ENCODE assay signal across 9 mouse cellular contexts in genomic region chr11:69244911-69245310, GRCm38 (mm10). TPM values are rescaled to one million over a fixed set of nuclear protein-coding genes. Genes with fewer than 3 reads are reported as not detected.
A peak's percentile ranks its signal among the peaks of the same experiment; 100 is the strongest.
DNase-seq lines count a peak whose midpoint lies in the region; ATAC-seq and TF ChIP-seq lines count a peak whose summit lies in the region.
"Had no signal": no experiment of that assay in that cellular context is flagged by ENCODE, and none has a peak within 500 bp of the region (broad histone marks: within the 10 kb centered on the region; RNA-seq: fewer than 3 reads in every experiment).

No protein-coding gene starts in this region.

- intact Hi-C loops in left cerebral cortex, postnatal 4 days (cut with DNase I): loop anchor here (2.0 kb wide), 1 partner anchor 52 kb away; no protein-coding TSS in a partner anchor

- H3ac ChIP-seq in C2C12 (ENCODE audit: control insufficient read depth, insufficient read length, low read depth): no peak overlapping the region

- H3K79me2 ChIP-seq in C2C12 (ENCODE audit: control insufficient read depth, insufficient read depth) (no peaks in the 10 kb centered on the region), MEL (ENCODE audit: control insufficient read depth, insufficient read depth, low read length, poor library complexity) (no peaks in the 10 kb centered on the region)

- H3K79me3 ChIP-seq in C2C12 (ENCODE audit: low read depth): no peaks in the 10 kb centered on the region

- no peaks in the 10 kb centered on the region for H3K27me3 ChIP-seq in kidney, adult 2 months (replicated peaks; ENCODE audit: control insufficient read depth, insufficient read depth, low read length)
- H3K27me3 ChIP-seq in kidney, embryonic 15.5 days: peaks cover 5% of the 10 kb centered on the region; the same call in 1 of the 2 replicates
- H3K27me3 ChIP-seq in C2C12 (ENCODE audit: control insufficient read depth, insufficient read depth, insufficient read length) (no peaks in the 10 kb centered on the region), MEL (ENCODE audit: control insufficient read depth in 1 of 2, insufficient read depth in 2 of 2, low read length in 2 of 2) (peaks cover 10 to 13% of the 10 kb centered on the region in 2 experiments)
- H3K27me3 ChIP-seq in embryonic facial prominence, embryonic 10.5 days (replicated peaks; ENCODE audit: low read depth, poor library complexity, severe bottlenecking): peaks cover 11% of the 10 kb centered on the region; the same call in 1 of the 2 replicates

- no peak for TF ChIP-seq EP300 in MEL (IDR thresholded peaks at IDR 0.05; ENCODE audit: low read depth in 1 of 2, low read length in 2 of 2)

- peak; percentile 55 for TF ChIP-seq CTCF in kidney, adult 2 months (conservative IDR thresholded peaks at IDR 0.05; ENCODE audit: insufficient read depth, insufficient read length, low read depth, low read length)
- TF ChIP-seq CTCF in C2C12 (IDR thresholded peaks at IDR 0.05; ENCODE audit: control insufficient read depth, insufficient read depth, insufficient read length) (peak; percentile 6), MEL (IDR thresholded peaks at IDR 0.05 in 2 of 3, conservative IDR thresholded peaks at IDR 0.05 in 1 of 3; ENCODE audit: control insufficient read depth in 1 of 3, insufficient read depth in 1 of 3, low read depth in 2 of 3, low read length in 3 of 3, poor library complexity in 1 of 3, severe bottlenecking in 1 of 3) (peak; percentile 41 to 83 (median 56))

- DNase-seq in kidney, adult 2 months: peak; percentile 59
- peak; percentile 54 for DNase-seq in MEL (ENCODE audit: low read depth, low spot score)
- DNase-seq in embryonic facial prominence, embryonic 10.5 days (ENCODE audit: low spot score): peak; percentile 41
- peak; percentile 49 for DNase-seq in left cerebral cortex, postnatal 4 days
- no peak for DNase-seq in T-cell, adult 2 months (ENCODE audit: low spot score)
- DNase-seq: liver, embryonic 13.5 days had no signal

- WGBS in kidney, adult 2 months: 10% methylated on average over 2 of the region's 2 CpGs
- WGBS in kidney, embryonic 15.5 days: 17% methylated on average over 2 of the region's 2 CpGs
- WGBS in embryonic facial prominence, embryonic 10.5 days: 27% methylated on average over 2 of the region's 2 CpGs

- no peaks in the 10 kb centered on the region for H3K4me1 ChIP-seq in kidney, adult 2 months (ENCODE audit: control insufficient read depth, insufficient read depth, low read length)
- H3K4me1 ChIP-seq in kidney, embryonic 15.5 days: peaks cover 12% of the 10 kb centered on the region
- H3K4me1 ChIP-seq in MEL (ENCODE audit: control insufficient read depth in 1 of 2, insufficient read depth in 2 of 2, low read length in 2 of 2): peaks cover 2 to 4% of the 10 kb centered on the region in 2 experiments; a peak in 3 of 4 replicates
- no peaks in the 10 kb centered on the region for H3K4me1 ChIP-seq in embryonic facial prominence, embryonic 10.5 days
- H3K4me1 ChIP-seq: liver, embryonic 13.5 days had no signal

- H3K4me3 ChIP-seq in kidney, adult 2 months (ENCODE audit: insufficient read depth, low read depth, low read length): no peak overlapping the region
- H3K4me3 ChIP-seq in kidney, embryonic 15.5 days (replicated peaks): no peak overlapping the region
- H3K4me3 ChIP-seq in C2C12 (ENCODE audit: insufficient read depth, poor library complexity, severe bottlenecking) (no peak overlapping the region), MEL (ENCODE audit: control insufficient read depth in 1 of 2, insufficient read depth in 1 of 2, low read depth in 2 of 2, low read length in 2 of 2) (peak overlapping the region in 1 of 2 experiments; percentile 29; a peak in 3 of 4 replicates)
- H3K4me3 ChIP-seq in embryonic facial prominence, embryonic 10.5 days: no peak overlapping the region
- H3K4me3 ChIP-seq: liver, embryonic 13.5 days had no signal

- TF ChIP-seq RAD21 in MEL (IDR thresholded peaks at IDR 0.05; ENCODE audit: low read depth, low read length): peak; percentile 86

- H3K27ac ChIP-seq in kidney, adult 2 months (ENCODE audit: insufficient read depth, low read depth, low read length): no peak overlapping the region
- no peak overlapping the region for H3K27ac ChIP-seq in kidney, embryonic 15.5 days
- H3K27ac ChIP-seq in MEL (ENCODE audit: control insufficient read depth, low read depth, low read length): no peak overlapping the region
- H3K27ac ChIP-seq in embryonic facial prominence, embryonic 10.5 days (replicated peaks): no peak overlapping the region
- H3K27ac ChIP-seq: liver, embryonic 13.5 days had no signal

- no peak overlapping the region for H3K9ac ChIP-seq in kidney, embryonic 15.5 days
- H3K9ac ChIP-seq in MEL (ENCODE audit: control insufficient read depth, low read depth, low read length, poor library complexity, severe bottlenecking): no peak overlapping the region
- H3K9ac ChIP-seq: liver, embryonic 13.5 days had no signal

- no peak overlapping the region for H3K4me2 ChIP-seq in kidney, embryonic 15.5 days
- H3K4me2 ChIP-seq: liver, embryonic 13.5 days had no signal

- ATAC-seq in kidney, embryonic 15.5 days (replicated peaks; ENCODE audit: low FRiP score): no peak
- no peak for ATAC-seq in erythroid progenitor cell, adult 5-6 weeks (replicated peaks; ENCODE audit: low FRiP score, poor library complexity, severe bottlenecking)

- no peaks in the 10 kb centered on the region for H3K36me3 ChIP-seq in kidney, adult 2 months (ENCODE audit: control insufficient read depth, insufficient read depth, low read length)
- H3K36me3 ChIP-seq in kidney, embryonic 15.5 days: no peaks in the 10 kb centered on the region
- H3K36me3 ChIP-seq in C2C12 (ENCODE audit: control insufficient read depth, insufficient read depth) (no peaks in the 10 kb centered on the region), MEL (ENCODE audit: control insufficient read depth in 1 of 2, insufficient read depth in 2 of 2, low read length in 2 of 2) (peaks cover 0 to 5% of the 10 kb centered on the region in 2 experiments; a peak in 2 of 4 replicates)
- no peaks in the 10 kb centered on the region for H3K36me3 ChIP-seq in embryonic facial prominence, embryonic 10.5 days (replicated peaks)
- H3K36me3 ChIP-seq: liver, embryonic 13.5 days had no signal

- no peak for TF ChIP-seq POLR2A in kidney, adult 2 months (IDR thresholded peaks at IDR 0.05; ENCODE audit: low read depth, low read length)
- TF ChIP-seq POLR2A in MEL (IDR thresholded peaks at IDR 0.05; ENCODE audit: control insufficient read depth in 1 of 2, insufficient read depth in 1 of 2, low read depth in 1 of 2, low read length in 2 of 2, poor library complexity in 1 of 2): no peak

- no peaks in the 10 kb centered on the region for H3K9me3 ChIP-seq in kidney, embryonic 15.5 days (replicated peaks)
- H3K9me3 ChIP-seq in MEL (replicated peaks; ENCODE audit: insufficient read depth, low read length): no peaks in the 10 kb centered on the region
- H3K9me3 ChIP-seq in embryonic facial prominence, embryonic 10.5 days: no peaks in the 10 kb centered on the region
- H3K9me3 ChIP-seq: liver, embryonic 13.5 days had no signal

TF ChIP-seq in C2C12, 6 proteins besides CTCF, POLR2A, EP300 and RAD21:
- TF ChIP-seq FOSL1 (IDR thresholded peaks at IDR 0.05; ENCODE audit: insufficient read depth, low read length, poor library complexity, severe bottlenecking) (no peak), MYOG (IDR thresholded peaks at IDR 0.05; ENCODE audit: control insufficient read depth, extremely low read depth, insufficient read length) (no peak), MYOD1 (IDR thresholded peaks at IDR 0.05; ENCODE audit: control insufficient read depth, insufficient read length, low read depth) (no peak), USF1 (IDR thresholded peaks at IDR 0.05; ENCODE audit: low read depth) (no peak)

TF ChIP-seq in MEL, 35 proteins besides CTCF, POLR2A, EP300 and RAD21:
- TF ChIP-seq ZC3H11A (IDR thresholded peaks at IDR 0.05; ENCODE audit: low read depth, low read length): peak; percentile 64
- TF ChIP-seq SMC3 (IDR thresholded peaks at IDR 0.05; ENCODE audit: low read depth, low read length): peak; percentile 75
- TF ChIP-seq RCOR1 (IDR thresholded peaks at IDR 0.05; ENCODE audit: low read depth, low read length): 0 out of 2 replicates have a peak, but pooled peaks have one; percentile 5
- TF ChIP-seq SIN3A (IDR thresholded peaks at IDR 0.05; ENCODE audit: low read length): 0 out of 2 replicates have a peak, but pooled peaks have one; percentile 13
- no peak for TF ChIP-seq ETS1 (IDR thresholded peaks at IDR 0.05; ENCODE audit: low read depth, low read length)
- TF ChIP-seq UBTF (IDR thresholded peaks at IDR 0.05; ENCODE audit: borderline replicate concordance, insufficient read depth, low read depth, low read length): no peak

RNA-seq across cellular contexts. Expression of gene Gucy2e, which starts 8.1 kb away (rescaled TPM):
- polyA plus RNA-seq in kidney, adult 2 months (2012; rRNA removed): 0.02 TPM in 1 of 2 replicates, not detected in the other
- polyA plus RNA-seq in kidney, embryonic 15.5 days (2015; fragmentation: Nextera tagmentation; extraction: Ambion mirVana): 0.09 and 0.17 TPM in 2 replicates
- polyA plus RNA-seq in C2C12 (2012; fragmentation: generic; extraction: Trizol): not detected
- total RNA-seq in MEL (2012; rRNA removed): not detected in 2 replicates
- not detected for polyA plus RNA-seq in MEL (2012; ENCODE audit: insufficient read depth in 1 of 2, insufficient read length in 2 of 2, low read depth in 1 of 2, low replicate concordance in 2 of 2, missing spikeins in 1 of 2)
- polyA plus RNA-seq in embryonic facial prominence, embryonic 10.5 days (2016; fragmentation: Nextera tagmentation; extraction: Ambion mirVana): not detected in 2 replicates
- total RNA-seq in left cerebral cortex, postnatal 4 days (2021): under 1 TPM; 0.52 to 0.87 TPM
- 0.36 TPM in 1 of 2 replicates, not detected in the other for total RNA-seq in erythroid progenitor cell, adult 5-6 weeks (2015; ENCODE audit: low replicate concordance)
- total RNA-seq in erythroid progenitor cell, adult 5-6 weeks (2017; ENCODE audit: low replicate concordance): not detected in 2 replicates
- polyA plus RNA-seq: liver, embryonic 13.5 days had no signal

RNA-seq across cellular contexts. Expression of gene Alox8, which starts 47.3 kb away (rescaled TPM):
- polyA plus RNA-seq in kidney, adult 2 months (2012; rRNA removed): 0.05 and 0.08 TPM in 2 replicates
- polyA plus RNA-seq in kidney, embryonic 15.5 days (2015; fragmentation: Nextera tagmentation; extraction: Ambion mirVana): 0.33 and 0.47 TPM in 2 replicates
- 0.06 TPM for polyA plus RNA-seq in C2C12 (2012; fragmentation: generic; extraction: Trizol)
- 0.31 and 0.56 TPM in 2 replicates for total RNA-seq in MEL (2012; rRNA removed)
- polyA plus RNA-seq in MEL (2012; ENCODE audit: insufficient read depth in 1 of 2, insufficient read length in 2 of 2, low read depth in 1 of 2, low replicate concordance in 2 of 2, missing spikeins in 1 of 2): under 1 TPM in 1 of 2 experiments, not detected in 1; 0.07 TPM
- polyA plus RNA-seq in embryonic facial prominence, embryonic 10.5 days (2016; fragmentation: Nextera tagmentation; extraction: Ambion mirVana): 0.09 and 0.13 TPM in 2 replicates
- total RNA-seq in left cerebral cortex, postnatal 4 days (2021): 1 to 10 TPM; 1.2 to 2.5 TPM
- not detected in 2 replicates for total RNA-seq in erythroid progenitor cell, adult 5-6 weeks (2015; ENCODE audit: low replicate concordance)
- total RNA-seq in erythroid progenitor cell, adult 5-6 weeks (2017; ENCODE audit: low replicate concordance): not detected in 2 replicates
- polyA plus RNA-seq: liver, embryonic 13.5 days had no signal

Comparison
In these comparisons a context has a peak if more than half of its experiments do, and no peak if none do; other contexts are left out.
1. CTCF ChIP-seq: peak in every context shown above with its lines; median percentile 56 in MEL; 55 in kidney, adult 2 months; 6 in C2C12.